Mouse (Mus musculus) ES-E14 (cell line): ENCODE measurements around the gene 1700001P01Rik.

ENCODE experiments used
- CHD2 ChIP-seq: IDR thresholded peaks from 2 replicates; pipeline ENCODE4 v1.6.1; 2014; ENCODE audit warnings: mild to moderate bottlenecking, low read depth, low read length, inconsistent platforms
- HCFC1 ChIP-seq: IDR thresholded peaks from 2 replicates; pipeline ENCODE4 v1.6.1; 2012; ENCODE audit warnings: low read length, inconsistent platforms, borderline replicate concordance; ENCODE audit not compliant: insufficient read depth
- ZC3H11A ChIP-seq: IDR thresholded peaks from 2 replicates; pipeline ENCODE4 v1.6.1; 2012; ENCODE audit warnings: low read depth, mild to moderate bottlenecking, inconsistent platforms, low read length, borderline replicate concordance

GRCm38 (mm10) chr11:97742591-97742990, 33.1 kb downstream of the 1700001P01Rik start:
- TF ChIP-seq HCFC1 (no peak), CHD2 (no peak), ZC3H11A (no peak)
